Mouse (Mus musculus) gonadal fat pad, adult 2 months (tissue): ENCODE measurements around the gene Olfml2b. TPM values are rescaled to one million over a fixed set of nuclear protein-coding genes. Genes with fewer than 3 reads are reported as not detected.

Experiments
- DNase-seq: peaks from one replicate; pipeline ENCODE4 v3.0.0-alpha.2; 2012; ENCODE audit warnings: low read depth
- polyA plus RNA-seq: library from polyadenylated mRNA; depleted of rRNA; stranded (reverse); fragments of >200 nt; gene quantifications from 2 replicates; pipeline ENCODE4 v1.2.3, GENCODE M21; 2012

Gene Olfml2b
- polyA plus RNA-seq, 1 experiment: 14.5 TPM

DNA sequence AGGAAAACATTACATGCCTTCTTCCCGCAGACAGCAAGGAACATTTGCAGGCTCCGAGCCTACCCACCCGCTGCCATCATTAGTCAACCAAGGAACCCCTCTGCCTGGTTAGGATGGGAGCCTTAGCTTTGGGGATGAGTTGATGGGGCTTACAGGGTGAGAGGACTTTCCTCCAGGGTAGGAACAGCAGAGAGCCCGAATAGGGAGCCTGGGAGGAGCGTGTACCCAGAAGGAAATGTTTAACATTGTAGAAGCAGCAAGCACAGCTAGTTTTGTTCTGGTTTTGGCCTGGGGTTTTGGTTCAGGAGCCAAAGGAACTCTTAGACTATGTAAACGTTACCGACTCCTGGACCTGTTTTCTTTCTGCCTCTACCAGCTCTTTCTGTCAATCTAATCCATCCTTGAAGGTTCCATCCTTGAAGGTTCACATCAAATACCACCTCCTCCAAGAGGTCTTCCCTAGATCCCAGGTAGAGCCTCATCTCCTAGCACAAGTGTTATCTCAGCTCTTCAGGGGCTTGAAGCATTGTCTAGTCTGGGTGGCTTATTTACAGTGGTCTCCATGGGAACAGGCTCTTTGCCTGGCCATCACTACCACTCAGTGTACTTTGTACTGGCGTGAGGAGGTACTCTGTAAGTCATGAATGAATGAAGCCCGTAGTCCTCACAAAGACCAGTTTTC is 2.4 kb downstream of the Olfml2b start:
- DNase-seq: no peak

DNA sequence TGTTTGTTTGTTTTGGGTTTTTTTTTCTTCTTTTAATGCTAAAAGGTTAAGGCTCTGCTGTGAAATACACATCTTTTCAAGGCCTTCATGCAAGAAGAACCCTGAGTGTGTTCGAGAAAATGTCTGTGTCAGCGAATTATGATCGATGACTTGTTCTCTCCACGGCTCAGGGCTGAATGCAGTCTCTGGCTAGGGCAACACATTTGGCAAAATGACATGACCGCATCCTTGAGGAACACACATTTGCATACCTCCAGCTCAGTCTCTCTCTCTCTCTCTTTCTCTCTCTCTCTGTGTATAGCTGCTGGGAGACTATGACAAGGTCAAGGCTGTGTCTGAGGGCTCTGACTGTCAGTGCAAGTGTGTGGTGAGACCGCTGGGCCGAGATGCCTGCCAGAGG is 3.0 kb downstream of the Olfml2b start:
- no peak for DNase-seq

DNA sequence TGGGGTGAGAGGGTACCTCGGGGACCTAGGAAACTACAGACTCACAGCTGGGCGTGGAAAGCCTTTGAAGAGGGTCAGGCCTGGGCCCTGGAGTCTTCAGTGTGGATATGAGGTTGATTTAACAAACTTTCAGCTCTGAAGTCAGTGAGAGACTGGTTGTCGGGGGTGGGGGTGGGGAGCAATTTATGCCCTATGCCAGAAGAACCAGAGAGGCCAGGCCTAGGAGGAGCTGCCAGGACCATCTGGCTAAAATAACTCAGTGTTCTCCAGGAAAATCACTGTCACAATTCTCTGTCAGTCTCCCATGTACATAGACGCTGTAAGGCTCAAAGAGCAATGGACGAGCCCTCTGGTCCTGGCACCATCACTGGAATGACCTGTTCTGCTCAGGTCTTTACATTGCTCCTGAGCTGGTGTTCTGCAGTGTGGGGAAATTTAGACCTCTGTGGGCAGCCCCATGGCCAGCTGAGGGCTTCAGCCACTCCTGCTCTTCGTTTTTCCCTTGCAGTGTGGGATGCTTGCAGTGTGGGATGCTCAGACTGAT is 3.7 kb downstream of the Olfml2b start:
- no peak for DNase-seq

DNA sequence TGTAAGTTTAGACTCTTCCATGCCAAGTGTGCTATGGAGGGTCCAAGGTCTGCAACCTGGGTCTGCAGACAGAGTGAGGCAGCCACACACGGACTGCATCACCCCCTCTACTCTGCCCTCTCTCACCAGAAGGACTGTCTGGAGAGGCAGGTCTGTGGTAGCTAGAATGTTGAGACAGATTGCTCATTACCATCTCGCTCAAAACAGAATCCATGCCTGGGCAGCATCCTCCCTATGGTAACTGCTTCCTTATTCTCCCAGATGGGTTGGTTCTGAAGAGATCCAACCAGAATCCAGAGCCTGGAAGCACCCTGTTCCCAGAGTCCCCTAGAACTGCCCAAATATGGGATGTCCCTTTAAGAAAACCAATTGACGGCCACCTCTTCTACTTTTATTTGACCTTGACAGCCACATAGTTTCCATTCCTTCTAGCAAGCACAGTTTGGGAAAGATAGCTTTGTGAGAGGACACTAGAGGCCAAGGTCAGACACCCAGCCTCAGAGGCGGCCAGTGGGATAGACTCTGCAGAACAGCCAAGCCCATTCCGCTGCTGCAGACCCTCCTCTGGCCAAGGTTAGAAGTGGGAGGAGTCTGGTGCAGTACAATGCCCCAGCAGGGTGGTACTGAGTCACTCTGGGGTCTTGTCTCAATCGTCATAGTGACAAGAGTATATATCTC is 6.9 kb downstream of the Olfml2b start:
- DNase-seq: no peak

DNA sequence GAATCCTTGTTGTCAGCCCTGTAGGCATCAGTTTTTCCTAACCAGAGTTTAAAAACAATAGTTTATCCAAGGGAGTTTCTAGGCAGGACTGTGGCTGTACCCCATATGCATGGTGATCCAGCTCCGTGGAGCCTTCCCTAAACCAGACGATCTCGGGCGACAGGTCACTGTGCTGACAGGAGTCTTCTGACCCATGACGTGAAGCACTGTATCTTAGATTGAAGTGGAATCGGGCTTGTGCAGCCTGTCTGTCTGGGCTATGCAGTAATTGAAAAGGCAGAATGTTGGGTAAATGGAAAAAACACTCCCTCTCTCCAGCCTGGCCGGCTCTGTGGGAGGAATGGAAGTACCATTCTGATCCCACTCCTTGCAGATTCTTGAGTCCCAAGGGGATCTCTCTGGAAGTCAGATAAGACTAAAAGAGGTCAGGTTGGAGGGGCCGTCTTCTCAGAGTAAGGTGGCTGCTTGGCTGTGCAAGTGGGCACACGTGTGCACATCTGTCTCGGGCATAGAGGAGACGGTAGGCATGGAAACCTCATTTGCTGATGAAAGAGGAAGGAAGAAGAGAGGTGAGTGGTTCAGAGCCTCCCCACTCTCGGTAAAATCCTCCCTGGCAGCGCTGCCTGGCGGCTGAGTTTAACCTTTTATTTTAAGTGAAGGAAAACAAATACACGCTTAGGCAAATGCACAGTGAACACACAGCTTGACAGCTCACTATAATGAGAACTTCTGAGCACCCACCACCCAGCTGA is 7.8 kb downstream of the Olfml2b start:
- DNase-seq: no peak

DNA sequence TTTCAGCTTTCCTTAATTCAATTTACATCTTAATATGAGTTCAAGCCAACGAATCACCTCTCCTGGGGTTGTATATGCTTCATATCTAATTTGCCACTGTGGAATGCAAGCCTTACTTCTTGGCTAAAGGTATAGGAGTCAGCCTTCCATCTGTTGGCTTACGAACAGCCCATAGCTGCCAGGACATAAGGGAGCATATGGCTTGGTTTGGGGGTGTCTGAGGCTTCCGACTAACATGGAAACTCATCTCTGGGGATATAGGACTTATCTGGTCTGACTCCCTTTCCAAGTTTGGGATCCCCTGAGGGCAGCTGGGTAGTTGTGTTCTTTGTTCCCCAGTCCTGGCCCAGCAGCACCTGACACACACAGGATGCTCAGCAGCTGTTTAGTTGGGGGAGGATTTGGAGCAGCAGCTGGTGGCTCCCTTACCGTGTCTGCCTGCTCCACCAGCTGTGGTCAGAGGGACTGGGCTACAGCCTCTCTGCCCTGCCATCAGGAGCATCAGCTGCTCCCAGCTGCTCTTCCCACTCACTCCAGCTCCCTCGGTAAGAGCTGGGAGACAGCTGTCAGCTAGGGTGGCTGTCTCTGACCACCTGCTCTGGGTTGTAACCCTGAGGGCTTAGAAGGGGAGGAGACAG is 11.1 kb downstream of the Olfml2b start:
- no peak for DNase-seq

DNA sequence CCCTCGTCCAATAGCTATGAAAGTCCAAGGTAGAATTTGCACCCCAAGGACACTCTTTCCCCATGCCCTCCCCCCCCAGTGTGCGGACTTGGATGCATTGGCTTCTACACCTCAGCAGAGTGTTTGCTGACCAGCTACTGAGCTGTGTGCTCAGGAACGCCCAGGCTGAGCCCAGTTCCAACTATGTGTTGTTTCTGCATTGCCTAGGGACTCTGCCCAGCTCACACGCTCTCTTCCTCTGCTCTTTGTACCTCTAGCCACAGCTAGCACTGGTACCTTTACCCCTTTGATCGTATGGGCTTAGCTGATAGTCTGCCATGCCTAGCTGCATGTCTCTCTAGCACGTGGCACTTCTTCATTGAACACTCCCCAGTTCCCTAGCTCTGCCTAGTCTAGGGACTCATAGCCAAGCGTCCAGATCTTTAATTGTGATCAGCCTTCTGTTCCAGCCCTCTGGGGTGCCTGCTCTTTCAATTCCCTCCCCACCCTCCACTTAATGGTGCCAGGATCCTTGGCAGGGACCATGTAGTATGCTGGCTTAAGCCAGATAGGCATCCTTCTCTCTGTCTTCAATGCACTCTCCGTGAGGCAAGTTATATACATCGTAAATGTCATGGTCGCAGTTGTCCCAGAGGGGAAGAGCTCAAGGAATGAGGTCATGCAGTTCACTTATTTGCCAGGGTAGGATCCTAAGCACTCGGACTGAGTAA is 12.3 kb downstream of the Olfml2b start:
- DNase-seq: no peak

DNA sequence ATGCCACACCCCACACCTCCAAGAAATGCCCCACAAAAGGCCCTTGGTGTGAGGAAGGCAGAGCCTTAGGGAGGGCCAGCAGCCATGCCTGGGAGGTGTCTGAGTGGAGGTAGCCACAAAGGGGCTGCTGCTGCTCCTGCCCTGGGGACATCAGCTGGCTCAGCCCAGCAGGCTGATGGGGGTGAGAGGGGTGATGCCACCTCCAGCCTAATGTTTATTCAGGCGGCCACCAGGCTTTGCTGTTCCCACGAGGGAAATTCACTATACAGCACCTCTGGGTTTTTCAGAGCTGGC is 12.8 kb downstream of the Olfml2b start:
- no peak for DNase-seq

DNA sequence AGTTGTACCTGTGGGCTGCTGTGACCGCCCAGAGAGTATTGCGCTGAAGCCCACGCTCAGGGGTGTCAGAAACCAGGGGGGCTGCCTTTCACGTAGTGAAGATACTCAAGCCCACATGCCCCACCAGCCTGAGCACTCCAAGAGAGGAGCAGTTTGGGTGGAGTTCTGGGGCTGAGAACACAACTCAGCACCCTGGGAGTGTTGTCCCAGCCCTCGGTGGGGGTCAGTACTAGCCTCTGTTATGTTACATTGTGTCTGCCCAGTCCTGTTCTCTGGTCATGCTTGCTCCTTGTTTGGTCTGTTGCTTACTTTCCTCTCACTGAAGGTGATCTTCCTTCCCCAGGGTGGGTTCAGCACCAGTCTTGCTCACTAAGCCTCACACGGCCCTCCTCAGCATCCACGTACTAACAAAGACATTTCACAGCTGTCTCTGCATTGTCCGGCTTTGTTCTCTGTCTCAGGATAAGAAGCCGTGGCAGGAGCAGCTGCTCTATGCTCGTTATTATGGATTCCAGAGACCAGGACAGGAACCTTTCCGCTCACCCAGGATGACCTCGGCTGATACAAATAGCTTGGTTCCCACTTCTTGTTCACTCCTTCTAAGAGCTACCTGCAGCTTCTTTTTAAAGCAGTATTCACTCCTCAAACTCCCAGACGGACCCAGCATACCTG is 13.4 kb downstream of the Olfml2b start:
- no peak for DNase-seq

DNA sequence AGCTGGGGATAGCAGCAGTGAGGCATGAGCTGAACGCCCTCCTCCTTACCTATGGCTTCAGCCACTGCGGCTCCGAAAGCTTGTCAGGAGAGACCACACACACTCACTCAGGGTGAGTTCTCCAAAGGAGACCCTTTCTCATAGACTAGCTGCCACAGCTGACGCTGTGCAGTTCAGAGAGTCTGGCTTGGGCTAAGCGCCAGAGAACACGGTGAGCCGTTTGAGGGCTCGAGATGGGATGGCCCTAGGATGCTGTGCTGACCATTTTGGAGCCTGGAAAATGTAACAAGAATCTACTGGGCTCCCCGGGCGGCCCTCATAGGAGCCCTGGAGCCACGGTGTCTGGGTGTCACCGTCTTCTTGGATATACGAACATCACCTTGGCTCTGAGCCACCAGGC is 14.9 kb downstream of the Olfml2b start:
- no peak for DNase-seq

DNA sequence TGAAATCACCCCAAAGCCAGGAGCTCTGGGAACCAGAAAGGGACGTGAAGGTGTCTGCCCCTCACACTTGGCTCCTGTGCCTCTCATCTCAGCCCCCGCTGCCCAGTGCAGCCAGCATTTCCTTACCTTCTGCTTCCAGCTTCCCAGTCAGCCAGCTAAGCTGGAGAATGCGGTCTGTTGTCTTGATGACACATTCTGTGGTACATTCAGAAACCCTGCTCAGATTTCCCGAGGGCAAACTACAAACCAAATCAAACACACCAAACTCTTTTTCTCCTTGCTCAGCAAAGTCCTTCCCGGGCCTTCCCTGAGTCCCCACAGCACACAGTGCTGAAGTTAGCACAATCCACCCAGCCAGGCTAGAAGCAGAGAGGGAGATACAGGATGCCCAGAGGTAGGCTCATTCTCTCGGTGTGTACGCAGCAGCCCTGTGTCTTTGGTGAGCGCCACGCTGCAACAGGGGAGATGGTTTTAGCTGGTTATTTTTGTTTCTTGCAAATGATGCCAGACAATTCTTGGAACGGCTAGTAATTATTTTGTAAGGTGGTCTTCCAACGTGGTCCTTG is 20.4 kb downstream of the Olfml2b start:
- DNase-seq: no peak

DNA sequence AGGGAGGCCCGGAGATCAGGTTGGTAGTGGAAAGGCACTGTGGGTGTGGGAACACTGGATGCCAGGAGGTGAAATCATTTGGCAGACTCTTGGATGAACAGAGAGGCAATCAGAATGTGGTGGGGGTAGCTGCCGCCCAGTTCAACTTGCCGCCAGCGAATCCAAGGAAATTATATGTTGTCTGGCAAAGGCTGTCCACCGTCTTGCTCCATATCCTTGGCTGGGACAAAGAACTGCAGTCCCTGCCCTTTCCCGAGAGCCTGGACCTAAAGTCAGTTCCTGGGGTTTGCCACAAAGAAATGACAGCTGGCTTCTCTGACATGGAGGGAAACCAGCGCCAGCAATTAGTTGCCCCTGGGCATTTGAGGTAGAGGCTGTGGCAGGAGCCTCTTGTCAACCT is 20.9 kb downstream of the Olfml2b start:
- DNase-seq: no peak

DNA sequence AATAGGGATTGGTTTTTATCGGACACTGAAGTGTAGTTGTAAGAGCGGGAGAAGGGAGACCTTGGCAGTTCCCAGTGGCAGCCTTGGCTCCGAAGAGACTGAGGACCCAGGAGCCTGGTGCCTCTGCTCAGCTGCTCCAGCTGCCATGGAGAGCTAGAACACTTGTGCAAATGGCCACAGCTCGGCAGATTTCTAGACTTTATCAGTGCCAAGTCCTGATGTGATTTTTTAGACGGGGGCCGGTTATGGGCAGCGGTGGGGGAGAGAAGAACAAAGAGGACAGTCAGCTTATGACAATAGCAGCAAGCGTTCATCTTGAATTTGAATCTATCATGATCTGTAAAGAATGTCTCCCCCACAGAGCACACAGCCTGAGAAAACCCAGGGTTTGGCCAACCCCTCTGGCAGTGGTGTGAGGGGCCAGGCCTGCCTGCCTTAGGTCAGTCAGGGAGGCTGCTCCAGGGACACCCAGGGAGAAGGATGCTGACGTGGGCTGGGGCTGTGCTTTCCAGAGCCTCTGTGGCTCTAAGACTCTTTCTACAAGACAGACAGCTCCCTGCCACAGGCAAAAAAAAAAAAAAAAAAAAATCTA is 29.9 kb downstream of the Olfml2b start:
- no peak for DNase-seq

DNA sequence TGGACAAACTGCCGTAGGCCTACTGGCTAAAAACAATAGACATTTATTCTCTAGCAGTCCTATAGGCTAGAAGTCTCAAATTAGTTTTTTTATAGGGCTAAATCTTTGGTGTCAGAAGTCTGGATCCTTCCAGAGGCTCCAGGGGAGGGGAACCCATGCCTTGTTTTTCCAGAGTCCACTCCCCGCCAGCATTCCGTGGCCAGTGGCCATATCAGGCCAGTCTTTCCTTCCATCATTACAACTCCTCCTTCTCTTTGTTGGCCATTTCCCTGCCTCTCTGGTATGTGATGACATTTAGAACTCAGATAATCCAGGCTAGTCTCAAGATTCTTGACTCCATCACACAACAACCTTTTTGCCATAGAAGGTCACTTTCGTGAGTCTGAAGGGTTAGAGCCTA is 33.3 kb downstream of the Olfml2b start:
- no peak for DNase-seq

DNA sequence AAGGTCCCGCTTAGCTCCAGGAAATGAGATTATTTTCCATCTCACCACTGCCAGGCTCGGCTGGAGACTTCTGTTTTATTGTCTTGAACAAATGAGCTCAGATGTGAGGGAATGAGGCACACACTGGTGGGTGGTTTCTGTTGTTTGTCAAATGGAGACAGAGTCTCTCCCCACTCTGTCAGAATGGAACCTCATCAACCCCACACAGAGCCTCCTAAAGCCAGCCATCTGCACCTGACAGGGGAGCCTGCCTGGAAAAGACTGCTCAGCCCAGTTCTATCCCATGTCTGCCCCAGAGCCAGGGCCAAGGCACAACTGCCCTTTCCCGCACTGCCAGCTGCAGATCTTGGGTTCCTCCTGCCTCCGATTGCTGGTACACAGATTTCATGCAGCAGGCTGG is 34.5 kb downstream of the Olfml2b start:
- DNase-seq: no peak

DNA sequence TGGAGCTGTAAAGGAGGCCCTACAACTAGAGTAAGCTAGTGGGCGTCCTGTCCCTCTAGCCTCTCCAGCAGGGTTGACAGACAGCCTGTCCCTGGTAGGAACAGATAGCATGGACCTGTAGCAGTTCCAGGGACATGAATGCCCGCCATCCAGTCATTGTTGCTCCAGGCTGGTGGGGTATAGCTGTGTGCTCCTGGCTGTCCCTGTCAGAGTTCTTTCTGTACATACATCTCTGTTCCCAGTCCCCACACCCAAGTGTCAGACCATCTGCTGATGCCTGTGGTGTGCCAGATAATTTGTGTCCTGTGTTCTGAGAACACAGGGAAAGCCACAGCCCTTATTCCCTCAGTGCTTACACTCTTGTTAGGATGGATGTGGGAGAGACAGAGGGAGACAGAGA is 35.3 kb downstream of the Olfml2b start:
- DNase-seq: no peak

DNA sequence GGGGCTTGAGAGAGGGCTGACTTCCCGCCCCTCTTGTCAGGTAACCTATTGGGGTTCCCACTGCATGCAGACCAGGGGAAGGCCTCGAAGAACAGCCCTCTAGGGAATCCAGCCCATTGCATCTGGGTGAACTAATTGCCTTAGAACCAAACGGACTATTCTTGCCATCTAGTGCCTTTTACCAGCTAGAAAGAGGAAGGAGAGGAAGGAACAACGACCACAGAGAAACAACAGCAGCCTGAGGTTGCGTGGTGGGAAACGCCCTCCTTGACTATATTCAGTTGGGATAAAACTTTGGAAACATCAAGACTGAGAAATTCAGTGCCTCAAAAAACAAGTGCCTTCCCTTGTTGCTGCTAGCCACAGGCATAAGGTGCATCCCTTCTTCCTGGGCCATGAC is 39.5 kb downstream of the Olfml2b start:
- DNase-seq: no peak

DNA sequence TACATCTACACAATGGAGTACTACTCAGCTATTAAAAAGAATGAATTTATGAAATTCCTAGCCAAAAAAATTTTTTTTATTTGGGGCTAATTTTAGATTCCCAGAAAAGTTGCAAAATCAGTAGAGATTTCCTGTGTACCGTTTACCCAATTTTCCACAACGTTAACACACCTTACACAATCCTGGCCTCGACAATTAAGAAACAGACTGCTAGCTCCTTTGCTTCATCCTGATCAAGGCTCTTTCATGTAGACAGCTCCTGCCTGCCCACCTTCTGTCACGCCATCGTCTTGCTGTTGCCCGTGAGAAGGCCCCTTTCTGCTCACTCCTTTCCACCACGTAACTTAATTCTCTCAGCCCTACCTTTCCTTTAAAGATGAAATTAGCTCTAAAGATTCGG is 45.4 kb downstream of the Olfml2b start:
- DNase-seq: no peak

DNA sequence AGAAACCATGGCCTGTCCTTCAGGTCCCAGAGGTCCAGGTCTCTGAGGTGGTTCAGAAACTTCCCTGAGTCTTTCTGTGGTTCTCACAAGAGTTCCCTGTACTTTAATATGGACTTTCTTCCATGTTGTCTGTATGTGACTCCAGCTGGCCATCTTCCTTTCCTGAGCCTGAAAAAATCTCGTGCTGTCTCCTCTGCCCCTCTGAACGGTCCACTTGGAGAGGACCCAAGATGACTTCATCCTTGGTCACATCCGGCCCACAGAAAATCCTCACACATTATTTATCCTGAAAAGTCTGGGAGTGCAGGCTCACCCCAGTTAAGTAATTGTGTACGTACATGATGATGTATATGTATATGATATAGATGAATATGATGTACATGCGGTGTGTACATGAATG is 47.0 kb downstream of the Olfml2b start:
- DNase-seq: no peak

DNA sequence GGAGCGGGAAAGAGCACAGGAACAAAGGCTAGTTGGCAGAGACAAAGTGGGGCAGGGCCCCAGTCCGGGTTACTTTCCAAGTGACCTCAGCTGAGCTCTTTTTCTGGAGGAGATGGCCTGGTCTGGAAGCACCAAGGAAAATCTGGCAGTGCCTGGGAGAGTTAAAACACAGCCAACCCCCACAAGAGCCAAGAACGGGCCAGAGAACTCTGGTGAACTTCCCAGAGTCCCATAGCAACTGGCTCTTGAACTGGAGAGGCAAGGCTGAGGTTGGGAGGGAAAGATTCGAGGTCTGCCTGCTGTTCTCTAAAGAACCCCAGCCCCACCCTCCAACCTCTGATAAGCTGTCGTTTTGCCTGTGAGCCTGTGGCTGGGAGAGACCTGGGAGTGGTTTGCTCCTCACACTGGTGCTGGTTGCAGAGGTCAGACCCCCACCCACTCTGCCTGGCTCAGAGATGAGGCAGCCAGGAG is 50.5 kb downstream of the Olfml2b start:
- no peak for DNase-seq
